Mouse (Mus musculus): ENCODE data around the gene Atrn.

DNA sequence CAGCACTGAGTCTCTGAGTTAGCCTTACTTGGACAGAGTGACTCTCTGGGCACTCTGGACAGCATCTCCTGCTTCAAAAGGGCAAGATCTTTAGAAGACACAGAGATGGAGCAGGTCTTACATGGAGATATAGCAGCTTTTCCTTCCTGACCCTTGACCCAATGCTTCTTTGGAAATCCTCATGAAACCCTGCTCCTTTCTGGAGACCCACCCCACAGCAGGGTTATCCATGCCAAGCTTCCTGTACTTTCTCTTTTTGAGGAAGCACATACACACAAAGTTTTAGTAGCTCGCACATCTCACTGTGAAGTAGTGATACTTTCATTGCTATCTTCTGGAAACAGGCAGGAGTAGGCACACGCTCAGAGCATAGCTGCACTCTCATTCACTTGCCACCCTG lies 118.9 kb downstream of the Atrn start:
- no peak for TF ChIP-seq CTCF (IDR thresholded peaks at IDR 0.05; ENCODE audit: borderline replicate concordance, insufficient read depth, low read depth, low read length)
- no peak for TF ChIP-seq POLR2A (IDR thresholded peaks at IDR 0.05; ENCODE audit: borderline replicate concordance, insufficient read depth, low read length)
